Mouse (Mus musculus) layer of hippocampus, postnatal 14 days (tissue): ENCODE data around the gene Man2a1. TPM values are rescaled to one million over a fixed set of nuclear protein-coding genes. Genes with fewer than 3 reads are reported as not detected.
A peak's percentile ranks its signal among the peaks of the same experiment; 100 is the strongest.

ENCODE experiments used
- DNase-seq, 2 experiments: peaks; one replicate each; pipeline ENCODE4 v3.0.0; 2021 to 2022; ENCODE audit warnings: low spot score in 2 of 2, mixed read lengths in 1 of 2
- total RNA-seq, 2 experiments: library from RNA; stranded (reverse); gene quantifications; 2 replicates each; pipeline ENCODE4 v1.2.3; 2021

Gene Man2a1
- total RNA-seq, 2 experiments from 2014 or later, result 14.2 to 18.8 TPM

GRCm38 (mm10) chr17:64624439-64624838, 23.9 kb downstream of the Man2a1 start:
- DNase-seq, result no peak

GRCm38 (mm10) chr17:64628796-64629195, 28.3 kb downstream of the Man2a1 start:
- DNase-seq, result no peak

- no peak for DNase-seq
Observed at GRCm38 (mm10) chr17:64629486-64629885, 28.9 kb downstream of the Man2a1 start.

DNA sequence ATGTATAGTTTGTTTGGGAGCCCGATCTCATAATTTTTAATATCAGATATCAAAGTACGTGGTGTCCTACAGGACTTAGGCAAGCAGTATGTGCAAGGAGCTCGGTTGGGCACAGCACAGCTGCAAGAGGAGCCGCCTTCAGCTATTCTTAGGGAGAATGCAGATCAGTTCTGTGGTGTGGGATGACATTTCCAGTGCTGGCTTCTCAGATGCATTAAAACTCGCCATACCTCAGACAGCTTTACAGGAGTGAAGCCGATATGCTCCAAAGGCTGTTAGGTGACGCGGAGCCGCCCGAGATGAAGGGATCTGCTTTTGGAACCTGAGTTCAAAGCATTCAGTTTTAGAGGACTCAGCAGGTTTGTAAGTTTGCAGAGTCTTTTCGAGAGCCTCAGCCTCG, 30.0 kb downstream of the Man2a1 start:
- no peak for DNase-seq

- DNase-seq, result no peak
Observed at GRCm38 (mm10) chr17:64637868-64638537, 37.5 kb downstream of the Man2a1 start.

DNA sequence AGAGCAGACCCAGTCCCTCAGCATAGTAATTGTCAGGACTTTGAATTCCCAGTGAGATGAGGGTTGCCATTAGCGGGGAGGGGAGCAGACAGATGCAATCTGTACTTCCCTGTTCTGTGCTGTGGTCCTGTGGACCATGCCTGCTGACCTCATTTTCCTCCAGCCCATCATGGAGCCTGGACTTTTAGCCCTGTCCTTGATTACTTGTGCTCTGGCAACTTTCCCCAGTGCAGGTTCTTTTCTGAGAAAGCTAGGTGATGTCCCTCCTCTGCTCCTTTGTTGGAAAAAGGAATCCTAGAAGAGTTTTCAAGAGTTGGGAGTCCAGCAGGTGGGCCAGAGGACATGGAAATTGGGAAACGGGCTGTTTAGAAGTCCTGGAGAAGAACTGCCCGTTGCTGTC, 40.8 kb downstream of the Man2a1 start:
- DNase-seq, result no peak

- no peak for DNase-seq
Observed at GRCm38 (mm10) chr17:64643644-64644043, 43.1 kb downstream of the Man2a1 start.

GRCm38 (mm10) chr17:64644888-64645605, 44.5 kb downstream of the Man2a1 start:
- no peak for DNase-seq

- DNase-seq, result no peak
Observed at GRCm38 (mm10) chr17:64647396-64647795, 46.9 kb downstream of the Man2a1 start.

DNA sequence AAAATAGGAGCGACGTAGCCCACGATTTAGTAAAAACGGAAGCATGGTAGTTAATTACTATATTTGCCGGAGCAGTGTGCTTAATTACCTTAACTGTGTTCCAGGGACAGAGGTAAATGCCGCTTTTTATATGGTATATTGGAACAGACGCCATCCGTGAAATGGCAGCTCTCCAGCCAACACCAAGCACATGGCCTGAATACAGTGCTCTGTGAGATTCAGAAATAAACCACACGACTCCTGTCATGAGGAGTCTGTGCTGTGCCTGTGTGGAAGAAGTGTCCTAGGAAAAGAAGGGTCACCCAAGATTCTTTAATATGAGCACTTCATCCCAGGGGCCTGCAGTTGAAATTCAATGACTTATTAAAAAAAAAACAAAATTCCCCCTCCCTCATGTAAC, 50.2 kb downstream of the Man2a1 start:
- no peak for DNase-seq

GRCm38 (mm10) chr17:64653621-64654020, 53.1 kb downstream of the Man2a1 start:
- no peak for DNase-seq

DNA sequence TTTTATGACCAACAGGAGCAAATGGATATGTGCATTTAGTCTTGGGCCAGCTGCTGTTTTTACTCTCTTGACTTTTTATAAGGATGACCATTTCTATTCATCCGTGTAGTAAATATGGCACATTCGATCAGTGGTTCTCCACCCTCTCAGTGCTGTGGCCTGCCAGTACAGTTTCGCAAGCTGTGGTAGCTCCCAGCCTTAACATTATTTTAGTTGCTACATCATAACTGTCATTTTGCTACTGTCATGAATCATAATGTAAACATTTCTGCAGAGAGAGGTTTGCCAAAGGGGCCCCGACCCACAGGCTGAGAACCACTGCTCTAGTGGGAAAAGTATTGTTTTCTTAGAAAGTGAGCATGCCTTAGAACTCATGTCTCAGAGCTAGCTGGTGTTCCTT, 59.1 kb downstream of the Man2a1 start:
- no peak for DNase-seq

DNA sequence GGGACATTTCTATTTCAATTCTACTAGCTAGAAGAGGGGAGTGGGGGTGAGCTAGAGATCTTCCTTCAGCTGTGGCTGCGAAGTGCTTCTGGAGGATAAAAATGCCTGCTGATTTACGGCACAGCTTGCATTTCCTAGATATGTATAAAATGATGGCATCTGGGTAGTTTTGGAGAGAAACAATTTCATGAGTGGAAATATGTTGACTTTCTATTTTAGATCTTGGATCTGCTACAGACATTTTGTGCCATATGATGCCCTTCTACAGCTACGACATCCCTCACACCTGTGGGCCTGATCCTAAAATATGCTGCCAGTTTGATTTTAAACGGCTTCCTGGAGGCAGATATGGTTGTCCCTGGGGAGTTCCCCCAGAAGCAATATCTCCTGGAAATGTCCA, 66.0 kb downstream of the Man2a1 start:
- DNase-seq, result peak in 1 of 2 experiments; percentile 18

DNA sequence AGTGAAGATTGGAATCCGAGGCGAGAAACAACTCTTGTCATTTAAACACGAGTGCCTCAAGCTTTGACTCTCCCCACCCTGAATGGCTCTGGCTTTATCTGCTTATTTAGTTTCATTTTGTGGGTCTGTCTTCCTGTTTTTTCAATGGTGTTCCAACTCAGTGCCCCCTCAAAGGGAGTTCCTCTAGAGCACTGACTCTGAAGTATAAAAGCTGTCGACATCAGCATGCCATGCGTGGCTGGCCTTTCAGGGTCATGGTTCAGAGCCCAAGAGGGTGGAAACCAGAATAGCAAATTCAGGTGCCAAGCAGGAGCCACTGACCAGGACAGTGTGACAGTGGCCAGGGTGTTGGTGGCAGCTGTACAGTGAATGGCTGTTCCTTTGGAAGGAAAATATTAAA, 68.0 kb downstream of the Man2a1 start:
- DNase-seq, result no peak

- DNase-seq, result no peak
Observed at GRCm38 (mm10) chr17:64674401-64674800, 73.9 kb downstream of the Man2a1 start.

DNA sequence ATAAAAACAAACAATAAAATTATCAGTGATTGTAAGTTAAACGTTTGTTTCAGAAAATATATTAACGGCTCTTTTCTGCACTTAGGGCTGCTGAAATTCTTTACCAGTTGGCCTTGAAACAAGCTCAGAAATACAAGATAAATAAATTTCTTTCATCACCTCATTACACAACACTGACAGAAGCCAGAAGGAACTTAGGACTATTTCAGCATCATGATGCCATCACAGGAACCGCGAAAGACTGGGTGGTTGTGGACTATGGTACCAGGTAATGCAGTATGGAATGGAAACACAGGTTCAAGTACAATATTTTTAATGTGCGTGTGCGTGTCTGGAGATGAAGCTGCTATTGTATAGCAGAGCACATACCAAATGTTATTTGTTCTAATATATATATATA, 74.4 kb downstream of the Man2a1 start:
- DNase-seq, result no peak

DNA sequence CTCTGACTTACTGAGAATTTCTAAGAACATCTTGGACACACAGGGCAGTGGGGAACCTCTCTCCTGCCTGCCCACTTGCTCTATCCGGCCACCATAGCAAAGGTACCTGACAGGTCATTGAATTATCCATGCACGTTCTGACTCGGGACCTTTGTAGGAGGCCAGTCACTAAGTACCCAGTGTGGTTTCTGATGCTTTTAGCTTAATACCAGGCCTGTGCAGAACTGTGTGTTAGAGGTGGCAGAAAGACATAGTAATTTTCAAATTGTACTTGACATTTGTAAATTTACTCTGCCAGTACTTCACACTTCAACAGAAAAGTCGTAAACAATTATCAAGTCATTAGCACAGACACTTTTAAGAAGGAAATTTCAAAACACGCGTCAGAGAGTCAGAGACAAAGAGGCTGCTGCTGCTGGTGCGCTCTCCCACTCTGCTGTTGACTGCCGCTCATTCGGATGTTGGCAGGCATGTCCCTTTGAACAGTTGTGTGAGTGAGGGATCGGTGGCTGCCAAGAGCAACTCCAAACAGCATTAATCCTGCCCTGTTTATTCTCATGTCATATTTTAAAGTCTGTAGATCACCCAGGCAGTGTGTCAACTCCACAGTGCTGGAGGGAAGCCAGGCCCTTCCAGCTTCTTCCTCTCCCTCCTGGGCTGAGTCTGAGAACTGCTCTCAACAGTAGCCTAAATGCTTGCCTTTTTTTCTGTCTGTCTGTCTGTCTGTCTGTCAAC, 76.4 kb downstream of the Man2a1 start:
- DNase-seq, result peak; percentile 41 to 64

DNA sequence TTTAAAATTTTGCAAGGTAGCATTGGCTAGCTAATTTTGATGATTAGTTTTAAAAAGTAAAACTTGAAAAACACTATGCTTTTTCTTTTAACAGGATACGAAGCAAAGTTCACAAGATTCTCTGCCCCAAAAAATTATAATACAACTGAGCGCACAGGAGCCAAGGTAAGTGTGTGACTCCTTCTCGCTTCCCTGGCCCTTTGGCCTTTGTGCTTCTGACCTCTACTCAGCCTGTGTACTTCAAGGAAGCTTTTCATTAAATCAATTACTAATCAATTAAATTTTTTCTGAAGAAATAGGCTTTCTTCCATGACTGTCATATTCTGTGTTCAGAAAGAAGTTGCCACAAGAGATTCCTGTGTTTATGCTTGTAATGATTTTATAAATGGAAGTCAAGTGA, 80.9 kb downstream of the Man2a1 start:
- no peak for DNase-seq

DNA sequence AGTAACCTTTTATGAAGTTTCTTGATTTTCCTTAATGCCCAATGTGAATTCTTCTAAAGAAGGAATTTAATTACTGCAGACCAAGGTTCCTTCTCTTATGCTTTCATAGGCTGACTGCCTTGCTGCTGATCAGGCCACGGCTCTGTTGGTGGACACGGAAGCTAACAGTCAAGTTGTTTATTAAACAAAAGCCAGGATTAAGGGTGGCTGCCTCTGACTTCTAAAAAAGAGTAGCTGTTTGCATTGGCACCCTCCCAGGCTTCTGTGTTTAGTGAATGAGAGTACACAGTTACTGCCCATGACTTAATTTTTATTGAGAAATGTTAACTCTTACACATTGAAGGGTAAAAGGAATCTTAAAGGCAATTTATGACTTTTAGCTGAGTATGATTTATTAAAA, 81.4 kb downstream of the Man2a1 start:
- DNase-seq, result no peak

DNA sequence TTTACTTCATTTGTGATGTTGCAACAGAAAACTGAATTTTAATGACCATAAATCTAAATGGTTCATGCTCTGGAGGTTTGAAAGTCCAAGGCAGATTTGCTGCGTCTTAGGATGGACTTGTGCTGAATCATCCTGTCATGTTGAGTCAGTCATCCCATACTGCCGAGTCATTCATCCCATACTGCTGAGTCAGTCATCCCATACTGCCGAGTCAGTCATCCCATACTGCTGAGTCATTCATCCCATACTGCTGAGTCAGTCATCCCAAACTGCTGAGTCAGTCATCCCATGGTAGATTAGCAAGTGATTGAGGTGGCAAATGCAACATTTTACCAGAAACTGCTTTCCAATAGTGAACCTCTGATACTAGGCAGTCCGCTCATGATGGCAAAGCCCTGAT, 83.6 kb downstream of the Man2a1 start:
- DNase-seq, result no peak

- peak in 1 of 2 experiments; percentile 22 for DNase-seq
Observed at GRCm38 (mm10) chr17:64685216-64685903, 84.8 kb downstream of the Man2a1 start.

DNA sequence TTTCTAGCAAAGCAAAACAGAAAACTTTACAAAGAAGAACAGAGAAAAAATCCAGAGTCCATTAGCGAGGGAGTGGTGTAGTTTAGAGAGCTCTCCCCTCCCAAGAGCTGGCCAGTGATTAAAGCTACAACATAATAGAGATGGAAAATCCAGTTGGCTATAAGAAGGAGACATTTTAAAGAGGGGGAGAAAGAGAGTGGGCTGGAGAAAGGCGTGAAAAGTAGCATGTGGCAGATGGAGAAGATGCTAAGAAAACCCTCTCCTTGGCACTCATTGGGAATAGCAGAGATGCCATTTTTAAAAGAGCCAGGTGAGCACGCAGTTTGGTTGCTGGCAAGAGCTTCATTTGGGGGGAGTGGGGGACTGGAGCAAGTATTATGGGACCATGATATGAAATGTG, 89.1 kb downstream of the Man2a1 start:
- DNase-seq, result no peak
